Mouse (Mus musculus) G1E (cell line): ENCODE data around the gene Lman1l. TPM values are rescaled to one million over a fixed set of nuclear protein-coding genes. Genes with fewer than 3 reads are reported as not detected.

Experiments used
- ATAC-seq: 2 replicates; pipeline ENCODE4 v1.8.0; 2016; ENCODE audit warnings: mild to moderate bottlenecking; ENCODE audit not compliant: insufficient number of reproducible peaks, poor library complexity, low FRiP score, severe bottlenecking; ENCODE audit errors: extremely low read depth
- DNase-seq: peaks from one replicate; pipeline ENCODE4 v3.0.0; 2012; ENCODE audit warnings: low spot score
- H3K27me3 ChIP-seq: 2 replicates; pipeline ENCODE4 v1.6.1; 2012; ENCODE audit warnings: mild to moderate bottlenecking, low read length, inconsistent platforms; ENCODE audit not compliant: insufficient read depth
- H3K36me3 ChIP-seq: replicated peaks from 2 replicates; pipeline ENCODE3; 2012; ENCODE audit warnings: mild to moderate bottlenecking, inconsistent platforms
- H3K4me1 ChIP-seq: 2 replicates; pipeline ENCODE4 v1.6.1; 2012; ENCODE audit warnings: low read depth, low read length, inconsistent platforms, mixed read lengths; ENCODE audit not compliant: insufficient read depth
- H3K4me3 ChIP-seq: 2 replicates; pipeline ENCODE4 v1.5.1; 2012; ENCODE audit warnings: low read depth, mild to moderate bottlenecking, inconsistent platforms, low read length, moderate library complexity, mixed read lengths
- H3K9me3 ChIP-seq: replicated peaks from 2 replicates; pipeline ENCODE4 v1.6.1; 2012; ENCODE audit warnings: inconsistent platforms
- CTCF ChIP-seq: IDR thresholded peaks from 2 replicates; pipeline ENCODE4 v1.5.1; 2012; ENCODE audit warnings: low read depth, low read length, inconsistent platforms, mixed read lengths
- GATA1 ChIP-seq: IDR thresholded peaks from 2 replicates; pipeline ENCODE4 v1.6.1; 2012; ENCODE audit warnings: borderline replicate concordance, low read length, inconsistent platforms, mixed read lengths
- GATA2 ChIP-seq: IDR thresholded peaks from 2 replicates; pipeline ENCODE4 v1.6.1; 2012; ENCODE audit warnings: low read depth, low read length, inconsistent platforms, borderline replicate concordance
- POLR2AphosphoS5 ChIP-seq: IDR thresholded peaks from 2 replicates; pipeline ENCODE4 v1.6.1; 2012; ENCODE audit warnings: low read depth, low read length, inconsistent platforms; ENCODE audit not compliant: insufficient replicate concordance
- TAL1 ChIP-seq: conservative IDR thresholded peaks from 2 replicates; pipeline ENCODE4 v1.6.1; 2012; ENCODE audit warnings: low read depth, low read length, inconsistent platforms, mixed read lengths
- polyA plus RNA-seq: library from polyadenylated mRNA; stranded (reverse); fragments of >175 nt; gene quantifications from 2 replicates; pipeline ENCODE4 v1.2.3, GENCODE M21; 2012
- total RNA-seq, 2 experiments: library from RNA; stranded (forward) in 1 of 2; stranded (reverse) in 1 of 2; fragments of 200-1000 nt in 1 of 2; fragments of >200 nt in 1 of 2; fragmentation: Nextera tagmentation in 1 of 2; gene quantifications; 2 replicates each; pipeline ENCODE4 v1.2.3; 2014 to 2017

Gene Lman1l
- total and polyA plus RNA-seq, 3 experiments, result not detected

DNA sequence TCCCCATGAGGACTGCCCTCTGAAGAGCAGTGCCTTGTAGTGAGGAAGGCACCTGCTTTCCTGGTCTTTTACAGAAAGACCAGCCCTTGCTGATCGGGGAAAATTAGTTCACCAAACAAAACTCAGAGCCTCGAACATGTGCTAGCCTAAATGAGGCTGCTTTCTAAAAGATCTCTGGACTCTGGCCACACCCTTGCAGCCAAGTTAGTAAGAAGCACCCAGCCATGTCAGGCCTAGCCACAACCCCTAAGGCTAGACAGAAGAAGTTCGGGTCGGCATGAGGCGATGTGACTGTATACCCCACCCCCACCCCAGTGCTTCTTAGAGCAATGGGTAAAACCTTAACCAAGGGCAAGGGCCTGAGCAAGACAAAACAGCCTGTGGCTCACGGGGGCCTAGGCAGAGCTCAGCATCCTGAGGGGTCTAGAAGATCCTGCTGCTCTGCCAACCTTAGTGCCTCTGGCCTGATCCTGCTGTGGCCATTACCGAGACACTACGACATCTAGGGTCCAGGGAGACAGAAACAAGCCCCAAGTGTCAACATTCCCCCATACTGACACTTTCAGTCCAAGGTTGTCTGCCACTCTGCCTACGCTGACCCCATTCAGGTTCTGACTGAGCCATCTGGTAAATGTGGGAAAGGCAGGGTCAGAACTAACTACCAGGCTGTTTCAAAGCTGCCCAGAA lies 22.7 kb upstream of the Lman1l start:
- Histone ChIP-seq H3K27me3 (no peaks in the 10 kb centered on the region), H3K36me3 (peaks cover 56% of the 10 kb centered on the region), H3K4me1 (peaks cover 89% of the 10 kb centered on the region), H3K9me3 (no peaks in the 10 kb centered on the region), H3K4me3 (peak overlapping the region; percentile 92)
- DNase-seq (no peak), ATAC-seq (no peak)
- TF ChIP-seq TAL1, result no peak
- TF ChIP-seq CTCF, result no peak
- TF ChIP-seq GATA1, result no peak
- TF ChIP-seq GATA2, result no peak
- no peak for TF ChIP-seq POLR2AphosphoS5

DNA sequence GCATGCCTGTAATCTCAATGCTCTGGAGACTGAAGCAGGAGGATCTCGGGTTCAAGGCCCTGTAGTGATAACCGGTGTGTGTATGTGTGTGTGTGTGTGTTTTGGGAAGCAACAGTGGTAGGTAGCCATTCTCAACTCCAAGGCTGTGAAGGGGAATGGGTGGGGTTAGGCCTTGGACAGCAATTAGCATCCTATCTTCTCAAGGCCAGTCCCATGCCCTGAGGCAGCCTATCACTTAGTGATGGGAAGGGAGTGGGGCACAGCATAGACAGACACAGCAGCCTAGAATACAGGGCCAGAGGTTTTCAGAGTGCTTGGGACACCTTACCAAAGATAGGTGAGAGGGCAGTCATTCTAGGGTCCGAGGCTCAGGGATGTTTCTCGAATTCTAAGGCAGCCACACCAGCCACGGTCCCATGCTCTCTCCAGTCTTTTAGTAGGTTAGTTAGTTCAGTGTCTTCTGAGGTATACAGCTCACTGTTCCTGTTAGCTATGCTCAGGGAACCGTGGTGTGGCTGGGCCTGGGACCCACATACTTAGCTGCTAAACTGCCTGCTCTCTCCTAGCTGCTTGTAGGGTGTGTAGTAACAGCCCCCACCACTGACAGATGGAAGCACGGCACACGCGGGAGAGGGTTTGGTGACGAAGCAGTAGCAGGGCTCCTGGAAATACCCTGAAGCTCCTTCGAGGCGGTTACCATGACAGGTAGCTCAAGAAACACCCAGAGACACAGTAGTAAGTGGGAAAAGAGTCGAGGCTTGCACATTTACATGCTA lies 21.4 kb upstream of the Lman1l start:
- DNase-seq (no peak), ATAC-seq (no peak)
- TF ChIP-seq CTCF (no peak), TAL1 (no peak), GATA1 (no peak), GATA2 (no peak), POLR2AphosphoS5 (no peak)
- H3K27me3 ChIP-seq, result no peaks in the 10 kb centered on the region
- no peaks in the 10 kb centered on the region for H3K9me3 ChIP-seq
- peaks cover 69% of the 10 kb centered on the region for H3K36me3 ChIP-seq
- H3K4me3 ChIP-seq, result peak overlapping the region; percentile 92; the same call in 1 of the 2 replicates
- H3K4me1 ChIP-seq, result peaks cover 90% of the 10 kb centered on the region

DNA sequence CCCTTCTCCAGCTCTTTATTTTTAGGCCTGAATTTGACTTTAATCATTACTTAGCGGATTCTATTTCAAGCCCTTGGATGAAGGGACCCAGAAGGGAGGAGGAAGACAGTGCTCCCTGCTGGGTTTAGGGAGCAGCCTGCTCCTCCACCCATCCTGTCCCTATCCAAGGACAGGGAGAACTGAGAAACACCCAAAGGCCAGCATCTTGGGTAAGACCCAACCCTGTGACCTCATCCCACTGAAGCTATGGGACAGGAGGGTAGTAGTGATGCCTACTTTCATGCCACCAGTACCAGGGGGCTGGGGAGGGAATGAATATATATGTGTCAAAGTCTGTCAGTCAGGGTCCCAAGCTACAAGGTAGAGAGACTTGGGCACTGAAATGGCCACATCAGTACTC lies 20.4 kb upstream of the Lman1l start:
- no peak for ATAC-seq
- peak overlapping the region; percentile 69; the same call in 1 of the 2 replicates for H3K4me3 ChIP-seq
- DNase-seq, result no peak
- peaks cover 87% of the 10 kb centered on the region for H3K4me1 ChIP-seq
- H3K27me3 ChIP-seq, result no peaks in the 10 kb centered on the region
- TF ChIP-seq POLR2AphosphoS5 (no peak), CTCF (no peak), TAL1 (no peak), GATA1 (no peak), GATA2 (no peak)
- H3K9me3 ChIP-seq, result no peaks in the 10 kb centered on the region
- H3K36me3 ChIP-seq, result peaks cover 77% of the 10 kb centered on the region

DNA sequence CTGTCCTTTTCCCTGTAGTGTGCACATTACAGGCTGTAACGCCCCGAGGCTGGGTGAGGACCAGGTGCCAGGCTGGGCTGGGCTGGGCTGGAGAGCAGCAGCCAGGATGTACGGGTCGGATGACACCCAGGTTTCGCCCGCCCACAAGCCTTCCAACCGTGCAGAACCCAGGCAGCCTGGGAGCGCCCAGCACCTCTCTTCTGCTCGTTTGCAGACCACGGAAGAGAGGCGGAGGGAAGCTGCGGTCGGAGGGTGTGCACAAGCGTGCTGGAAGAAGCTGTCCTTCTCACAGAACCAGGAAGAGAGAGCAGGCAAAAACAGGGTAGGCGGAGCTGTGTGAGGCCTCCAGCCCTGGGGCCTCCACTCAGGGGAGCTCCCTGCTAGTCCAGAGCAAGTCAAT lies 19.8 kb upstream of the Lman1l start:
- TF ChIP-seq GATA2 (no peak), POLR2AphosphoS5 (no peak), CTCF (no peak), TAL1 (no peak), GATA1 (no peak)
- ATAC-seq, result peak; percentile 59
- Histone ChIP-seq H3K9me3 (no peaks in the 10 kb centered on the region), H3K4me1 (peaks cover 85% of the 10 kb centered on the region), H3K27me3 (no peaks in the 10 kb centered on the region), H3K4me3 (peak overlapping the region; percentile 69; the same call in 1 of the 2 replicates), H3K36me3 (peaks cover 81% of the 10 kb centered on the region)
- DNase-seq, result peak; percentile 76

DNA sequence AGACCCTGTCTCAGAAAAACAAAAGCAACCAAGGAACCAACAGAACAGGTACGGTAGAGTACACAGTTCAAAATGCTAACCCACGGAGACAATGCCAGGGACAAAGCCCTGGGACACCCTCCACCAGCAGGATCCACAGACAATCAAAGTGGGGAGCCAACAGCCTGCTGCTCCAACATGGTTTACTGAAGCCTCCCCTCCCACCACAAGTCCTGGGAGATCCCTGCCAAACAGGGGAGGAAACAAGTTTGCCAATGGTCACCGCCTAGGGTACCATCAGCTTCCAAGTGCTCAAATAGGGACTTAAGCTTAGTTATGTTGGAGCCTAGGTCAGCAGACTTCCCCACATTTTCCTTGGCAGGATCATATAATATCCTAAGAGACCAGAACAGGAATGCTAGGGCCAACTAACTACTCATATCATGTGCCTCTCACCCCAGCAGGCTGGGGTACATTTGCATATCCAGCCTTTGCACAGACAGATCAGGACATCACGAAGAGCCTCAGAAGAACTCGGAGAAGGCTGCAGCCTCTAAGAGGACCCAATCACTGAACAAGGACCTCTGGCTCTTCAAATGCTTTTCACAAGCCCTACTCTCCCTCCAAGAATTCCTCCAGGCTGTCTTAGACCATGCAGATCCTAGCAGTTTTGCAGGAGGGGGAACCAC lies 19.2 kb upstream of the Lman1l start:
- H3K4me1 ChIP-seq, result peaks cover 91% of the 10 kb centered on the region
- DNase-seq (no peak), ATAC-seq (no peak)
- H3K27me3 ChIP-seq, result no peaks in the 10 kb centered on the region
- H3K4me3 ChIP-seq, result peak overlapping the region; percentile 69; the same call in 1 of the 2 replicates
- H3K9me3 ChIP-seq, result no peaks in the 10 kb centered on the region
- H3K36me3 ChIP-seq, result peaks cover 87% of the 10 kb centered on the region
- TF ChIP-seq CTCF (no peak), GATA1 (no peak), POLR2AphosphoS5 (no peak), TAL1 (no peak), GATA2 (no peak)
